Mouse (Mus musculus) ES-CJ7 (cell line): ENCODE results near the gene Ptgis.

Source experiments
- DNase-seq: peaks from one replicate; pipeline ENCODE4 v3.0.0; 2011; ENCODE audit warnings: low read depth, low spot score

Ptgis gene

DNA sequence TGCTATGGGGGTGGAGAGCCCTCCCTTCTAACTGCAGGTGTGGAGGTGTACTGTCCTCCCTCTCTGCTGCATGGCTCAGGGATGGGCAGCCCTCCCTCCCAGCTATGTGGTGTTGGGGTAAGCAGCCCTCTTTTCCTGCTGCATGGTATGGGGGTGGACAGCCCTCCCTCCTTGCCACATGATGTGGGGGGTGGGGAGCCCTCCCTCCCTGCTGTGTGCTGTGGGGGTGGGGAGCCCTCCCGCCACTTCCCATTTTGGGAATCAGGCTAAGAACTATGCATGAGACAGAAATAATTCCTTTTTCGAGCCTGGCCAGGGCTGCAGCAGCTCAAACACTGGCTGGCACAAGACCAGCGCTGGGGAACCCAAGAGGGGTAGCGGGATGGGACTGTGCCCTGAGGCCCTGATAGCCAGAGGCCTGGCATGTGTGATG is 84.8 kb downstream of the Ptgis start:
- no peak for DNase-seq

DNA sequence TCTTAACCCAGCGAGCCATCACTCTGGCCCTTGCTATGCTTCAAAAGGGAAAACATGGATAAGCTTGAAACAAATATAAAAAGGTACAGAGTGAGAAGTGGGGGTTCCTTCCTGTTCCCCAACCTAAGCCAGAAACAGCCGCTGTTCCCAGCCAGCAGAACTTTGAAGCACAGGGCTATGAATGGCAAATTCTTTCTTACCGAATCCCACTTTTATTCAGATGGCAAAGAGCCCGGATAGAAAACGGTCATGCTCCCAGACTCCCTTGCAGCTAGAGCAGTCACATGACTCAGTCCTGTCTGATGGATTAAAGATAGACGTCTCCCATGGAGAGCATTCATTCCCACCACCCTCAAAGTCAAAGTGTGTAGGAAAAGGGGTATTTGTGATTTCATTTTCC is 89.5 kb downstream of the Ptgis start:
- DNase-seq, result no peak

DNA sequence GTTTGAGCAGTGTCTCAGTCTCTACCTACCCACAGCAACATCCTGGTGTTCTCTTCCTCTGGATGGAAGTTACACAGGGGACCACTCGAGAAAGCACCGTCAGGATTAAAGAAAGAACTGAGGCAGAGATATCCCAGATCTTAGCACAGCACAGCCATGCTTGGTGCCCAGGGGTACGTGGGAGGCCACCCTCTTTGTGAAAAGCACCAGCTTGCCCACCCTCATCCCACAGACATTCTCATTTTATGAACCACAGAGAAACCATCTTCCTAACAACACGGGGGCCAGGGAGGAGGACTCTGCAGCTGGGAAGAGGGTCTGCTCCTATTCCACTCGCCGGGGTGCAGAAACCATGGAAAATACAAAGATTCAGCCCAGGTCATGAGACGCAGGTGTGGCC is 90.3 kb downstream of the Ptgis start:
- DNase-seq, result no peak

DNA sequence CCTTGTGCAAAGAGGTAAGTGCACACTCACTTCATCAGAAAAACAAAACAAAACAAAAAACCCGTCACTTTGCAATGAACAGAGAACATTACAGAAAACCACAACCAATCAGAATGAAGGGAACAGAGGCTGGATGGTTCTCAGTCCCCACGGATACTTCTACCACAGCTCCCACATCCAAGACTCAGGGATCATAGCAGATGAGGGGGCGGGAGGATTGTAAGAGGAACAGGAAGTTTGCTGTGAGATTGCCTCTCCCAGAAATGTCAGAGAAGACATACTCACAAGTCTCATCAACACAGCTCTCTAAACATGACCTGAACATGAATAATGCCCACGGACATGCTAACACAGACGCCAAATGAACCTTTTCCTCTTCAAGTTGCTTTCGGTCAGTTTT is 91.4 kb downstream of the Ptgis start:
- DNase-seq, result no peak

DNA sequence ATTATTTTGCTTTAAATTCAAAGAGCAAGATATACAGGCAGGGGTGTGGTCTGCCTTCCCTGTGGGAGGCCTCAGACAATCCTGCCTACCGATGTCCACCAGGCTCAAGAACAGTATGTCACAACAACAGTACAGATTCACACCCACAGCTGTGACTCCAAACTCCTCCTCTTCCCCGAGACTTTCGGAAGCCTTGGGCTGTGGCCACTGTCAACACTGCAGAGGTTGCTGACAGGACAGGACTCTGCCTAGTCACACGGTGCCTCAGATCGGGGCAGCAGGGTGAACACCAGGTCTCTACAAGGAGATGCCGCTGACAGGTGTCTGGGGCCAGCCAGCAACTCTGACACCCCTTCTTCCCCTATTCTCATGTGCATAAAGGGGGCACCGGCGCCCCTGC is 92.7 kb downstream of the Ptgis start:
- DNase-seq, result no peak

DNA sequence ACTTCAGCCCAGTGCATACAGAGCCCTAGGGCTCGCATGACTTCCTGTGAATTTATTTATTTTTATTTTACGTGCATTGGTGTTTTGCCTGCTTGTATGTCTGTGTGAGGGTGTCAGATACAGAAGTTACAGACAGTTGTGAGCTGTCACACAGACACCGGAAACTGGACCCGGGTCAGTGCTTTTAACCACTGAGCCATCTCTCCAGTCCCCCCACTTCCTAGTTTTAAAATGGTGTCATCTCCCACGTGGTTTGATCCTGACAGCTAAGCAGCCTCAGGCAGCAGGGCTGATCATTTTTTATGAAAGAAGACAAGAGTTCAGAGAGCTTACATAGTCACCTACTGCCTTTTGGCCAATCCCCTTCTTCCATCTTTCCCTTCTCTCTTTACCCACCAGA is 94.5 kb downstream of the Ptgis start:
- DNase-seq, result no peak

DNA sequence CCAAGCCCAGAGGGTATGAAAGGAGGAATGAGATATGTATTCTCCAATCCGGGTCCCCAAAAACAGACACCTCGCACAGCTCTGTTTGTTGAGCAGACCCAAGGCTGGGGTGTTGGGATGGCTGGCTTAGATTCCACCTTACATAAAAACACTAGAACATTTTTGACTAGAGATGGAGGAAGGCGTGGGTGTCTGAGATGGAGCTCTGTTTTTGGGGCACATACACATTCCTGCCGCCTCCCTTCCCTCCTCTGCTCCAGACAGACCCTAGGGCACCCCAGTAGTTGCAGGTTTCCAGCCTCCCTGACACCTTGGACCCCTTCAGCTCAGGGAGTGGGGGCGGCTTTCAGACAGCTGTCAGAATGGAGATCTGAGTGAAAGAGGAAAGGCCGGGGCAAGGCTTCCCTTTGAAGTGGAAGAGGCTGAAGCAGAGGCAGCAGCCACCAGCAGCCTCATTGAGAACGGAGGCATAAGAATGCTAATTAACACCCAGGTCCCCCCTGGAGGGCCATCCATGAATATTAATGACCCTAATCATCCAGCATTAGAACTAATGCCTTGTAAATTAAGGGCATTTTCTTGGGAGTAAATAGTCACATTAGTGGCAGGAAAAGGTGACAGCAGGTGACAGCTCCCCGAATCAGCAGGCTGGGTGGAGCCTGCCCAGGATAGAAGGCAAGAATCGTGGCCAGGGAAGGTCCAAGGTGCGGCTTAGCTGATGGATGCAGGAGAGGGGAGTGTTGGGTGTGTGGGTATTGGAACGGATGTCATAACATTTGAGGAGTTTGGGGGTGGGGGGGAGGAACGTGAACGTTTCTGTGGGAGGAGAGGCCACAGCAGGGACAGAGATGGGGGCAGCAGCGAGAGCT is 95.7 kb downstream of the Ptgis start:
- DNase-seq, result peak; percentile 36

DNA sequence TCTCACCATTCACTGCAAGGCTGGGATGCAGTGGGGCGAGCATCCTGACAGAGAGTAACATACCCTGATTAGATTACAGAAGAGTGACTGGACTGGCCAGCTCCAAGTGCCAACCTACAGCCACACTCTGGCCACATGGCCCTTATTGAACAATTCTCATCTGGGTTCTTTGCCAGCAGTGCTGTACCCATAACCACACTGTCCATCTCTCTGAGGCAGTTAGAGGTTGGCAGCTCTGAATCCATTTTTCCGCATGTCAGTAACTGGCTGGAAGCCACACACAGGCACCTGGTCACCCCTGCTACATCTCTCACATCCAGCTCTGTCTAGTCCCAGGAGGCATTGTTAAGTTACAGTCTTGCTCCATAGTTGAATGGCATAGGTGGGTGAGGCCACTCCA is 96.5 kb downstream of the Ptgis start:
- no peak for DNase-seq

DNA sequence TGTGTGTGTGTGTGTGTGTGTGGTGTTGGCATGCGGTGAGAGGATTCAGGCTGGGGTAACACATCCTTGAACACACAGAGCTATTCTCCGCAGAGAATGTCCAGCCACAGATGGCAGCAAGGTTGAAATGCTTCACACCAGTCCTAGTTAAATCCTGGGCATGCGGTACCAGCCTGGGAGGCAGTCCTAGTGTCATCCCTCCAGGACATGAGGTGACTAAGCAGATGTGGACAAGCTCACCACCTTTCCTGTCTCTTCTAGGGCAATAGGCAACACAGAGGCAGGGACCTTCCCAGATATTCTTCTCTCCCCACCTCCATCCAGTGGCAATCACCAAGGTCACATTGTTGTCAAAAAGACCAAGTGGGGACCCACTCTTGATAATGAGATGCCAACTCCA is 98.1 kb downstream of the Ptgis start:
- DNase-seq, result no peak

DNA sequence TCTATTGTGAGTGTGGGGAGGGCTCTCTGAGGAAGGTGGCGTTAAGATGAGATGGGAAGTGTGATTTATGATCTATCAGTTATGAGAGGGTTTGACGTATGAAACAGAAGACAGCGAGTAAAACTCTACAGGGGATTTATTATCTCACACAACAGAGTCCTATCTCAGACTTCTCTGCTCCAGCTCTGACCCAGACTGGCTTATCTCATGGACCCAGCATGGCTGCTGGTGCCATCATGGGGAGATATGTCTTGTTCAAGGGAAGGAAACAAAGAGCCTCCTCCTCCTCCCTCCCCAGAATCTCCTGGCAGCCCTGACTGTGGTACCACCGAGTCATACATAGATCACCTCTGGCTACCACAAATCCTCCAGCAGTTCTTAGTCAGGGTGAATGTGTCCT is 98.6 kb downstream of the Ptgis start:
- no peak for DNase-seq
